Mouse (Mus musculus) kidney, adult 2 months (tissue): ENCODE results near the gene Olfr1148.

Source experiments
- CTCF ChIP-seq: fragments of 200-500 bp; conservative IDR thresholded peaks from 2 replicates; pipeline ENCODE4 v1.5.1; 2011; ENCODE audit warnings: low read depth, mild to moderate bottlenecking, control low read depth, low read length, moderate library complexity, mixed read lengths; ENCODE audit not compliant: insufficient read depth, insufficient read length
- POLR2A ChIP-seq: fragments of 200-500 bp; IDR thresholded peaks from one replicate; pipeline ENCODE4 v1.6.1; 2011; ENCODE audit warnings: low read depth, low read length, control low read depth

- TF ChIP-seq POLR2A (no peak), CTCF (no peak)
These were observed 25.2 kb downstream of the Olfr1148 start, which contains the start of gene Olfr1151 for GRCm38 (mm10) chr2:87855562-87855961.
